Mouse (Mus musculus) embryonic fibroblast, embryonic 13.5 days (primary cell): ENCODE data around the gene Pls3. TPM values are rescaled to one million over a fixed set of nuclear protein-coding genes. Genes with fewer than 3 reads are reported as not detected.
"Not testable (repeated sequence)": the region's sequence is repeated elsewhere in the genome, so short reads cannot be mapped to it uniquely, and the experiment has no call there.

Experiments
- H3K27ac ChIP-seq: 2 replicates; pipeline ENCODE4 v1.5.1; 2012; ENCODE audit warnings: low read length, control low read depth, inconsistent platforms; ENCODE audit not compliant: insufficient read depth
- H3K4me1 ChIP-seq: 2 replicates; pipeline ENCODE4 v1.6.1; 2011; ENCODE audit warnings: low read length; ENCODE audit not compliant: control insufficient read depth, insufficient read depth
- H3K4me3 ChIP-seq: 2 replicates; pipeline ENCODE4 v1.5.1; 2011; ENCODE audit warnings: mild to moderate bottlenecking, control low read depth, low read length; ENCODE audit not compliant: insufficient read depth
- CTCF ChIP-seq: IDR thresholded peaks from 2 replicates; pipeline ENCODE4 v1.5.1; 2011; ENCODE audit warnings: mild to moderate bottlenecking, control low read depth, low read length, moderate library complexity, borderline replicate concordance; ENCODE audit not compliant: insufficient read depth
- POLR2A ChIP-seq: IDR thresholded peaks from 2 replicates; pipeline ENCODE4 v1.6.1; 2011; ENCODE audit warnings: low read depth, mild to moderate bottlenecking, control low read depth, low read length, moderate library complexity
- polyA plus RNA-seq: library from polyadenylated mRNA; stranded (reverse); fragments of >200 nt; gene quantifications from 2 replicates; pipeline ENCODE4 v1.2.4, GENCODE M21; 2011; ENCODE audit warnings: low read depth; ENCODE audit not compliant: missing spikeins, insufficient read length

Pls3 gene
- polyA plus RNA-seq, 1 experiment, result 326 TPM

DNA sequence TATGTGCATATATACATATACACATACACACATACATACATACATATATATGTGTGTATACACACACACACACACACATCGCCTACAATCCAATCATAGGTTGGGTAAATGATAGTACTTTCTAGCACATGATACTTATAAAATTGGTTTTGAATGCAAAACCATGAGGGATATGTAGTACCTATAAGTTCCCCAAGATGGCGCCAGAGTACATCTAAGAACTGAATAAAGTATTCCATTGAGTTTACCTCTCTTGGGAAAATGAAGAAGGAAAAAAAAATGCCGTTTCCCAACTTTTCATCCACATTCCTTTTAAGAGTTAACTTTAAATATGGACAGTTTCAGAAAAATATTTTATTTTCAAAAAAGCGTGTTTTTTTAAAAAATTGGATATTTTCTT lies 78.4 kb downstream of the Pls3 start:
- H3K4me3 ChIP-seq, result no peak overlapping the region
- H3K27ac ChIP-seq, result no peak overlapping the region
- TF ChIP-seq POLR2A (no peak), CTCF (no peak)
- no peaks in the 10 kb centered on the region for H3K4me1 ChIP-seq

DNA sequence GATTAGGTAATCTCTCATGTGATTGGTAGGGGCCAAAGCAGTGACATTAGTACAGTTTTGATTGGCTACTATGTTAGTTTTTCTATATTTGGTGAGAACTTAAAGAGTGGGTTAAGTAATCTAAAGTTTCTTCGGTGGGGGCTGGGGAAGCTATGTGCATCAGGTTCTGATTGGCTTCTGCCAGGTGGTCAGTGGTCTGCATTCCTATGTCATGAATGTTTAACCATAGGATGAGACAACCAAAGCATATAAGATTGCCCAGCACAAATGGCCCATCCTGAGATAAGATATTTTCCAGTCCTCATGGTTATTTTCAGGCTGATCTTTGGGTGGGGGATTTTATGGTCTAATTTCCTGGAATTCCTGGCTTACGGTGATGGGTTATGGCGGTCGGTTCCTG lies 95.2 kb downstream of the Pls3 start:
- Histone ChIP-seq H3K4me1 (peaks cover 4% of the 10 kb centered on the region; the same call in 1 of the 2 replicates), H3K4me3 (no peak overlapping the region), H3K27ac (peak overlapping the region; percentile 76)
- TF ChIP-seq CTCF (no peak), POLR2A (no peak)

DNA sequence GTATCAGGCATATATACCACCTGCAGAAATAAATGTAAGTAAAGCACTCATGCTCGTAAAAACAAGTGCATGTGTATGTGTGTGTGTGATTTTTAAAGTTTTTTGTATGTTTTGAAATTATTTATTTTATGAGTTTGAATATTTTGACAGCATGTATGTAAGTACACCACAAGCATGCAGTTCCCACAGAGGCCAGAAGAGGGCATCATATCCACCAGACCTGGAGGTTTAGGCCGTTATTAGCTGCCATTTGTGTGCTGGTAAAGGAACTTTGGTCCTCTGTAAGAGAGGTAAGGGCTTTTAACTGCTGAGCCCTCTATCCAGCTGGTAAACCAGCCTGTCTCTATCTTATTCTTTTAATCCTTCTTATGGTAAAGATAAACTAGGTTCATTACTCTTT lies 97.5 kb downstream of the Pls3 start:
- Histone ChIP-seq H3K4me3 (no peak overlapping the region), H3K4me1 (peaks cover 4% of the 10 kb centered on the region; the same call in 1 of the 2 replicates), H3K27ac (no peak overlapping the region)
- no peak for TF ChIP-seq CTCF
- TF ChIP-seq POLR2A, result no peak

DNA sequence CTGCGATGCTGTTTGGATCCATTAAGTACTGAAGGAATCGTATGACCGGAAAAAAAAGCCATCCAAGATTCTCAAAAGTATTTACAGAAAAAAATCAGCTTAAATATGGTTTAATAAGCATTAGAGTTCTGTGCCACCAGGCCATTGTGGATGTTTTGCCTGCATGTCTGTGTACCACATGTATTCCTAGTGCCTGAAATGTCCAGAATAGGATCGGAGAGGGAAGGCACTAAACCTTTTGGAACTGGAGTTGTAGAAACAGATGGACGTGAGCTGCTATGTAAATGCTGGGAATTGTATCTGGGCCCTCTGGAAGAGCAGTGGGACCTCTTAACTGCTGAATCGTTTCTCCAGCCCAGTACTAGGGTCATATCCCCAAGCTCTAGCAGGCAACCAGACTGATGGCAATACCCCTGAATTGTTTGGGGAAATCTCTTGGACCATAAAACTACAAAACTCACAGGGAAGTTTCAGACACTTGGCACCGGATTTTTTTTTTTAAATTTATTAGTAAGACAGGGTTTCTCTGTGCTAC lies 110.1 kb downstream of the Pls3 start:
- Histone ChIP-seq H3K27ac (peak overlapping the region; percentile 49), H3K4me1 (no peaks in the 10 kb centered on the region), H3K4me3 (peak overlapping the region; percentile 34)
- TF ChIP-seq POLR2A (no peak), CTCF (no peak)

DNA sequence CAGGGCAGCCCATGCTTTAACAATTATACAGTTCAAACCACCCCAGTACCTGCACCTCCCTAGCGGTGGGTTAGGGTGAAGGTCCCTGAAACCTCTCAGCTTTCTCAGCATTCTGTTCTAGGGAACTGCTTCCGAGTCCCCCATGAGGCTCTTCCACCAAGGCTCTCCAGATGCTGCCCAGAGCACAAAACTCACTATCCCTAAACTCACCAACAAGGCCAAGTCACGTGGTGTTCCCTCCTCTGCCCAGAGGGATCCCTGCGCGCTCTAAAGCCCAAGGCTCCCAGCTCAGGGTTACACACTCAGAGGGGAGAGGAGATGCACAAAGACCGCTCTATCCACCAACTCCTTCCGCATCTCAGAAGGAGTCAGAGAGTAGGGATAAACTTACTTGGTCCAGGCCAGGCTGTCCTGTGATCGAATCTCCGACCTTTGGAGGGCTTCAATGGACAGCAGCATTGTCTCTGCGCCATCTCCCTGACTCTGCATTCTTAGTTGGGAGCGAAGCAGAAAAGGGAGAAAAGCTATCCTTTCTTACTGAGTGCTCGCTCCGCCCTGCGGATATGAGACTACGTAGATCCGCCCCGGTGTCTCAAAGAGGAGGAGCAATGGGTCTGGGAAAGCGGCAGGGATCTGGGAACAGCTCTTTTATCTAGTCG lies 110.7 kb downstream of the Pls3 start:
- peak; percentile 87 for TF ChIP-seq POLR2A
- no peak for TF ChIP-seq CTCF
- Histone ChIP-seq H3K4me3 (peak overlapping the region; percentile 65), H3K4me1 (no peaks in the 10 kb centered on the region), H3K27ac (peak overlapping the region; percentile 87)

DNA sequence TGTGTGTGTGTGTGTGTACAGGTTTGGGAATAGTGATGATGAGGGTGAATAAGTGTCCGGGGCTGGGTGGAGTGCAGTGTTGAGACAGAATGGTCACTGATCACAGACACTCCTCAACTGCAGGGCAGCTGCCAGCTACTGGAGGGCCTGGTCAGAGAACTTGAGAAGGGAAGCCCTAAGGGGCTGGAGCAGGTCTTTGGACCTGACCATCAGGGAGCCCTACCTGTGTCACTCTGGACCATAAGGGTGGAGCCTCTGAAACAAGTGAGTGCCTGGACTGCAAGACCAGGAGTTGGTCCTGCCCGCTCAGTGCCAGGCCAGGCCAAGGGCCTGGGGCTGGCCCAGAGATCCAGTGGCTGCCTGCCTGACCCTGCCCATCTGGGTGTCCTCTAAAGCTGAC lies 115.5 kb downstream of the Pls3 start:
- not testable (repeated sequence) for H3K27ac ChIP-seq, H3K4me1 ChIP-seq, H3K4me3 ChIP-seq

DNA sequence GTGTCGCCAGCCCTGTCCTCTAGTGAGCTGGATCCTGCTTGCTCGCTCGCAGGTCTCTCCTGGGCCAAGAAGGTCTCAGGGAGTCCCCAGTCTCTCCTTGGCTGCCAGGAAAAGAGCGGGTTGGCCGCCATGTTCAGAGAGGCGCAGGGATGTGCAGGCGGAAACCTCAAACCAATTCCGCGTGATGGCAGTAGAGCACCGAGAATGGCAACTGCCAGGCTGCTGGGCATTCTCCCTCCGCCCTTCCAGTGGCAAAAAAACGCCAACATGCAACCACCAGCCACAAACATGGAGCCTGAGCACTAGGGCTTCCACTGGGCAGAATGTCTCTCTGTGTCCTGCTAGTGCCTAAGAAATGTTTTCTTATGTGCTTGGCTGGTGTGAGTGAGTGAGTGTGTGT lies 115.9 kb downstream of the Pls3 start:
- not testable (repeated sequence) for H3K4me1 ChIP-seq, H3K27ac ChIP-seq, H3K4me3 ChIP-seq

DNA sequence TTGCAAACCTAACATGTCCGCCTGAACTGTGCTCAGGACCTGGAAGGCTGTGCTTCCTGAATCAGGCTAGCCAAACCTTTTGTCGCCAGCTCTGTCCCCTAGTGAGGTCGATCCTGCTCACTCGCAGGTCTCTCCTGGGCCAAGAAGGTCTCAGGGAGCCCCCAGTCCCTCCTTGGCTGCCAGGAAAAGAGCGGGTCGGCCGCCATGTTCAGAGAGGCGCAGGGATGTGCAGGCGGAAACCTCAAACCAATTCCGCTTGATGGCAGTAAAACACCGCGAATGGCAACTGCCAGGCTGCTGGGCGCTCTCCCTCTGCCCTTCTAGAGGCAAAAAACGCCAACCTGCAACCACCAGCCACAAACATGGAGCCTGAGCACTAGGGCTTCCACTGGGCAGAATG lies 117.0 kb downstream of the Pls3 start:
- not testable (repeated sequence) for H3K4me3 ChIP-seq, H3K4me1 ChIP-seq

DNA sequence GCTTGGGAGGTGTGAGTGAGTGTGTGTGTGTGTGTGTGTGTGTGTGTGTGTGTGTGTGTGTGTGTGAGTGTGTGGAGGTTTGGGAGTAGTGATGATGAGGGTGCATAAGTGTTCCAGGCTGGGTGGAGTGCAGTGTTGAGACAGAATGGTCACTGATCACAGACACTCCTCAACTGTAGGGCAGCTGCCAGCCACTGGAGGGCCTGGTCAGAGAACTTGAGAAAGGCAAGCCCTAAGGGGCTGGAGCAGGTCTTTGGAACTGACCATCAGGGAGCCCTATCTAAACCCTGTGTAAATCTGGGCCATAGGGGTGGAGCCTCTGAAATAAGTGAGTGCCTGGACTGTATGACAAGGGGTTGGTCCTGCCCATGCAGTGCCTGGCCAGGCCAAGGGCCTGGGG lies 120.5 kb downstream of the Pls3 start:
- not testable (repeated sequence) for H3K4me1 ChIP-seq, H3K27ac ChIP-seq, H3K4me3 ChIP-seq

More for the DNA sequence above, 117.0 kb downstream of the Pls3 start:
- not testable (repeated sequence) for H3K27ac ChIP-seq

DNA sequence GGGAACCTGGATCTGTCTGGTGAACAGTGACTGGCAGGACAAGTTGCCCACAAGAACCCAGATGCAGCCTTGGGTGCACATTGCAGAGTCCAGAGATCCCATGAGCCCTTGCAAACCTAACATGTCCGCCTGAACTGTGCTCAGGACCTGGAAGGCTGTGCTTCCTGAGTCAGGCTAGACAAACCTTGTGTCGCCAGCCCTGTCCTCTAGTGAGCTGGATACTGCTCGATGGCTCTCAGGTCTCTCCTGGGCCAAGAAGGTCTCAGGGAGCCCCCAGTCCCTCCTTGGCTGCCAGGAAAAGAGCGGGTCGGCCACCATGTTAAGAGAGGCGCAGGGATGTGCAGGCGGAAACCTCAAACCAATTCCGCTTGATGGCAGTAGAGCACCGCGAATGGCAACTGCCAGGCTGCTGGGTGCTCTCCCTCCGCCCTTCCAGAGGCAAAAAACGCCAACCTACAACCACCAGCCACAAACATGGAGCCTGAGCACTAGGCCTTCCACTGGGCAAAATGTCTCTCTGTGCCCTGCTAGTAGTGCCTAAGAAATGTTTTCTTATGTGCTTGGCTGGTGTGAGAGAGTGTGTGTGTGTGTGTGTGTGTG lies 124.8 kb downstream of the Pls3 start:
- not testable (repeated sequence) for H3K4me3 ChIP-seq, H3K4me1 ChIP-seq, H3K27ac ChIP-seq

DNA sequence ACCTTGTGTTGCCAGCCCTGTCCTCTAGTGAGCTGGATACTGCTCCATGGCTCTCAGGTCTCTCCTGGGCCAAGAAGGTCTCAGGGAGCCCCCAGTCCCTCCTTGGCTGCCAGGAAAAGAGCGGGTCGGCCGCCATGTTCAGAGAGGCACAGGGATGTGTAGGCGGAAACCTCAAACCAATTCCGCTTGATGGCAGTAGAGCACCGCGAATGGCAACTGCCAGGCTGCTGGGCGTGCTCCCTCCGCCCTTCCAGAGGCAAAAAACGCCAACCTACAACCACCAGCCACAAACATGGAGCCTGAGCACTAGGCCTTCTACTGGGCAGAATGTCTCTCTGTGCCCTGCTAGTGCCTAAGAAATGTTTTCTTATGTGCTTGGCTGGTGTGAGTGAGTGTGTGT lies 125.7 kb downstream of the Pls3 start:
- H3K4me3 ChIP-seq, H3K4me1 ChIP-seq, H3K27ac ChIP-seq: not testable (repeated sequence)

DNA sequence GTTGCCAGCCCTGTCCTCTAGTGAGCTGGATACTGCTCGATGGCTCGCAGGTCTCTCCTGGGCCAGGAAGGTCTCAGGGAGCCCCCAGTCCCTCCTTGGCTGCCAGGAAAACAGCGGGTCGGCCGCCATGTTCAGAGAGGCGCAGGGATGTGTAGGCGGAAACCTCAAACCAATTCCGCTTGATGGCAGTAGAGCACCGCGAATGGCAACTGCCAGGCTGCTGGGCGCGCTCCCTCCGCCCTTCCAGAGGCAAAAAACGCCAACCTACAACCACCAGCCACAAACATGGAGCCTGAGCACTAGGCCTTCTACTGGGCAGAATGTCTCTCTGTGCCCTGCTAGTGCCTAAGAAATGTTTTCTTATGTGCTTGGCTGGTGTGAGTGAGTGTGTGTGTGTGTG lies 130.5 kb downstream of the Pls3 start:
- H3K4me3 ChIP-seq, H3K27ac ChIP-seq, H3K4me1 ChIP-seq: not testable (repeated sequence)

DNA sequence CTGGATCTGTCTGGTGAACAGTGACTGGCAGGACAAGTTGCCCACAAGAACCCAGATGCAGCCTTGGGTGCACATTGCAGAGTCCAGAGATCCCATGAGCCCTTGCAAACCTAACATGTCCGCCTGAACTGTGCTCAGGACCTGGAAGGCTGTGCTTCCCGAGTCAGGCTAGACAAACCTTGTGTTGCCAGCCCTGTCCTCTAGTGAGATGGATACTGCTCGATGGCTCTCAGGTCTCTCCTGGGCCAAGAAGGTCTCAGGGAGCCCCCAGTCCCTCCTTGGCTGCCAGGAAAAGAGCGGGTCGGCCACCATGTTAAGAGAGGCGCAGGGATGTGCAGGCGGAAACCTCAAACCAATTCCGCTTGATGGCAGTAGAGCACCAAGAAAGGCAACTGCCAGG lies 135.5 kb downstream of the Pls3 start:
- not testable (repeated sequence) for H3K4me3 ChIP-seq, H3K27ac ChIP-seq, H3K4me1 ChIP-seq
